Mouse (Mus musculus) intestine, postnatal 0 days (tissue): Measurements from ENCODE around the gene Pla1a. TPM values are rescaled to one million over a fixed set of nuclear protein-coding genes. Genes with fewer than 3 reads are reported as not detected.
"Not testable (repeated sequence)": the region's sequence is repeated elsewhere in the genome, so short reads cannot be mapped to it uniquely, and the experiment has no call there.

Experiments
- ATAC-seq: fragments of 200-750 bp; cut with Nextera tagmentation; 2 replicates; pipeline ENCODE4 v1.8.0; 2017; ENCODE audit warnings: mild to moderate bottlenecking, moderate TSS enrichment, moderate library complexity
- H3K27ac ChIP-seq: fragments of 300-500 bp; sonication (generic); 2 replicates; pipeline ENCODE4 v1.5.1; 2014; ENCODE audit warnings: mild to moderate bottlenecking, low read depth, low read length, moderate library complexity
- H3K27me3 ChIP-seq: fragments of 300-500 bp; sonication (generic); replicated peaks from 2 replicates; pipeline ENCODE4 v1.6.1; 2014; ENCODE audit warnings: low read length, mixed read lengths; ENCODE audit not compliant: control insufficient read depth, insufficient read depth
- H3K36me3 ChIP-seq: fragments of 300-500 bp; sonication (generic); 2 replicates; pipeline ENCODE4 v1.6.1; 2014; ENCODE audit warnings: mild to moderate bottlenecking, moderate library complexity; ENCODE audit not compliant: control insufficient read depth, insufficient read depth
- H3K4me1 ChIP-seq: fragments of 300-500 bp; sonication (generic); replicated peaks from 2 replicates; pipeline ENCODE4 v1.6.1; 2014; ENCODE audit warnings: antibody characterized with exemption, low read length, mixed read lengths; ENCODE audit not compliant: control insufficient read depth, insufficient read depth
- H3K4me2 ChIP-seq: fragments of 300-500 bp; sonication (generic); replicated peaks from 2 replicates; pipeline ENCODE4 v1.6.1; 2014; ENCODE audit warnings: low read depth, mild to moderate bottlenecking, moderate library complexity
- H3K4me3 ChIP-seq: fragments of 300-500 bp; sonication (generic); 2 replicates; pipeline ENCODE4 v1.5.1; 2014; ENCODE audit warnings: low read depth, low read length
- H3K9ac ChIP-seq: fragments of 300-500 bp; sonication (generic); 2 replicates; pipeline ENCODE4 v1.6.1; 2014; ENCODE audit warnings: mild to moderate bottlenecking, low read depth, low read length
- H3K9me3 ChIP-seq: fragments of 300-500 bp; sonication (generic); 2 replicates; pipeline ENCODE4 v1.6.1; 2016; ENCODE audit warnings: mixed run types; ENCODE audit not compliant: control insufficient read depth
- CTCF ChIP-seq: sonication (generic); IDR thresholded peaks from 2 replicates; pipeline ENCODE4 v1.5.1; 2016; ENCODE audit warnings: low read depth, mild to moderate bottlenecking, control low read depth, antibody characterized with exemption, moderate library complexity
- WGBS: fragments of 180-500 bp; shearing (Covaris S2); extraction: QIAGEN DNeasy Blood & Tissue Kit; methylation state at CpG from one replicate; pipeline ENCODE4 v1.1.7; 2014; 5-methylcytosine and 5-hydroxymethylcytosine counted together
- polyA plus RNA-seq: library from polyadenylated mRNA; unstranded; fragments of >200 nt; fragmentation: Nextera tagmentation; extraction: Ambion mirVana; gene quantifications from 2 replicates; pipeline ENCODE4 v1.2.1, GENCODE M21; 2015

The Pla1a gene
- polyA plus RNA-seq, result 1.6 and 1.8 TPM in 2 replicates

DNA sequence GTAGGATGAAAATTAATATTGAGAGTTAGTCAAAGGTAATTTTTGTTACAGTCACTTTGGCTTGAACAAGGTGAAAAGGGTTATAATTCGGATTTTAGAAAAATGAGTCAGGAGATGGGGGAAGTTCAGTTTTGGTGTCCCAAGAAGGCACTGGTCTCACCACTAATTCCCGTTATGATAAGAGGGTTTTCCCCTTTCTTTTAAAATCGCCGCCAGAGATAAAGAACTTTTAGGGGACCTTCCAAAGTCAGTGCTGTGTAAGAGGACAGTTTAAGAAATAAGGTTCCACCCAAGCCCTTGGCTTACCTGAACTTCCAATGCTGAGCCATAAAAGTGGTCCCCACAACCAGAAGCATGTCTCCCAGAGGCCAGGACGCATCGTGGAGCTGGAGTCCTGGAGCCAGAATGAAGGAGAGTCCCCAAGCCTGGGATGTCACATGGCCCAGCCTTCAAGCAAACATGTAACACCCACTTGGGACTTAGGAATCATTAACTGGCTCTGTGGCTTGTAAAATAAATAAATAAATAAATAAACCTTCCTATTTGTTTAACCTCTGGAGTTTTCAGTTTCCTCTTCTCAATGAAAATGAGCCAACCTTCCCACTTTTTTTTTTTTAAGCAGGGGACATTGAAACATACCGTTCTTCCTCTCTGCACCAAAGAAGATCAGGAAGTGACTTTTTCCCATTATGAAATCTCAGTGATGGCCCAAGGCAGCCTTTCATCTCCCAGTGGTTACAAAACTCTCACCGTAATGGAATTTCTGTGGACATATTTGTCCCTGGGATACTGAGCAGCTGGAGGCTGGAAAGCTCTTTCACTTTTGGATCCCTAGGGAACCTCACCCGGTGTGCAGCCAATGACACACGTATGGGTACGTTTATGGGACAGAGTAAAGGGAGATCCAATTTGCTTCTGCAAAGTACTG, at the start of gene Pla1a:
Pla1a (minus strand) TSS at position 648 of the 928 bp plus-strand sequence.
- Histone ChIP-seq H3K36me3 (no peaks in the 10 kb centered on the region), H3K9ac (no peak within 1 kb of the TSS), H3K4me3 (no peak within 1 kb of the TSS), H3K27me3 (no peaks in the 10 kb centered on the region), H3K4me1 (peaks cover 4% of the 10 kb centered on the region; the same call in 1 of the 2 replicates), H3K27ac (no peak within 1 kb of the TSS), H3K9me3 (no peaks in the 10 kb centered on the region), H3K4me2 (no peak within 1 kb of the TSS)
- no peak for TF ChIP-seq CTCF
- WGBS, result 59% methylated on average over 11 of the region's 11 CpGs
- ATAC-seq, result peak; percentile 47; the same call in 1 of the 2 replicates

DNA sequence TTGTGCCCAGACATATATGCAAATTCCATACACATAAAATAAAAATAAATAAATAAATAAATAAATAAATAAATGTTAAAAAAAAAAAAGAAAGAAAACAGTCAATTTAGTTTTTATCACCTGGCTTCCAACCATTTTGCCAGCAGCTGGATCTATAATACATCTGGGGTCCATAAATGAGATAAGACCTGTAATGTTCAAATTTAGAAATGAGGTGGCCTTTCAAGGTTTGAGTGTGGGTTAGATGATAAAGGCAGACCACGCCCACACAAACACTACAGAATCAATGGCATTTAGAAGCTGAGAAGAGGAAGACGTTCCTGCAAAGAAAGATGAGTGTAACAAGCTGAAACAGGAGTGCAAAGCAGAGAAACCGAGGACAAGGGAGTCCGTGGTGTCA, 48.4 kb upstream of the Pla1a start:
- H3K27ac ChIP-seq, result no peak overlapping the region
- ATAC-seq, result no peak
- no peak overlapping the region for H3K9ac ChIP-seq
- H3K4me2 ChIP-seq, result no peak overlapping the region
- WGBS, result 61% methylated on average over 4 of the region's 4 CpGs
- no peaks in the 10 kb centered on the region for H3K9me3 ChIP-seq
- no peaks in the 10 kb centered on the region for H3K36me3 ChIP-seq
- no peak overlapping the region for H3K4me3 ChIP-seq
- no peaks in the 10 kb centered on the region for H3K4me1 ChIP-seq
- no peaks in the 10 kb centered on the region; the same call in 1 of the 2 replicates for H3K27me3 ChIP-seq
- TF ChIP-seq CTCF, result no peak

DNA sequence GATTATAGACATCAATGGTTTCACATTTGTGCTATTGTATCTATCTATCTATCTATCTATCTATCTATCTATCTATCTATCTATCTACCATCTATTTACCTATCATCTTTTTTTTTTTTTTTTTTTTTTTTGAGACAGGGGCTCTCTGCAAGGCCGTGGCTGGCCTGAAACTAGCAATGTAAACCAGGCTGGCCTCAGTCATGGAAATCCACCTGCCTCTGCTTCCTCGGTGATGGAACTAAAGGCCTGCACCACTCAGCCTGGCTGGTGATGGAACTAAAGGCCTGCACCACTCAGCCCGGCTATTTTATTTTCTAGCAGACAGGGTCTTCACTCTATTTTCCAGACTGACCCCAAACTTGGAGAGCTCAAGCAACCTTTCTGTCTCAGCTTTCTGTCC, 45.4 kb upstream of the Pla1a start:
- no peak for TF ChIP-seq CTCF
- Histone ChIP-seq H3K9ac (no peak overlapping the region), H3K36me3 (no peaks in the 10 kb centered on the region), H3K27ac (no peak overlapping the region), H3K27me3 (no peaks in the 10 kb centered on the region; the same call in 1 of the 2 replicates), H3K4me3 (no peak overlapping the region), H3K4me2 (no peak overlapping the region), H3K4me1 (no peaks in the 10 kb centered on the region), H3K9me3 (no peaks in the 10 kb centered on the region)
- ATAC-seq, result no peak
- 95% methylated on average over 3 of the region's 3 CpGs for WGBS

DNA sequence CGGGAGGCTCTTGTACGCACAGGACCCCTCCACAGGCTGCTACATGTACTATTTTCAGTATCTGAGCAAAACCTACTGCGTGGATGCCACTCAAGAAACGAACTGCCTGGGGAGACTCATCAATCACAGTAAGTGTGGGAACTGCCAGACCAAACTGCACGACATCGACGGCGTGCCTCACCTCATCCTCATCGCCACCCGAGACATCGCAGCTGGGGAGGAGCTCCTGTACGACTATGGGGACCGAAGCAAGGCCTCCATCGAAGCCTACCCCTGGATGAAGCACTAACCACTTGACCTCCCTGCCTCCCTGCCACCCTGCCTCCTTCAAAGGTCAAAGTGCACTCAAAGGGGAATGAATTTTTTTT, 44.3 kb upstream of the Pla1a start:
- not testable (repeated sequence) for H3K4me1 ChIP-seq, H3K27ac ChIP-seq, ATAC-seq, H3K27me3 ChIP-seq, H3K36me3 ChIP-seq, H3K9me3 ChIP-seq
- Histone ChIP-seq H3K4me3 (peak overlapping the region; percentile 40), H3K4me2 (peak overlapping the region; percentile 79), H3K9ac (0 out of 2 replicates have a peak overlapping the region, but pooled peaks have one; percentile 2)
- 50% methylated on average over 14 of the region's 14 CpGs for WGBS

DNA sequence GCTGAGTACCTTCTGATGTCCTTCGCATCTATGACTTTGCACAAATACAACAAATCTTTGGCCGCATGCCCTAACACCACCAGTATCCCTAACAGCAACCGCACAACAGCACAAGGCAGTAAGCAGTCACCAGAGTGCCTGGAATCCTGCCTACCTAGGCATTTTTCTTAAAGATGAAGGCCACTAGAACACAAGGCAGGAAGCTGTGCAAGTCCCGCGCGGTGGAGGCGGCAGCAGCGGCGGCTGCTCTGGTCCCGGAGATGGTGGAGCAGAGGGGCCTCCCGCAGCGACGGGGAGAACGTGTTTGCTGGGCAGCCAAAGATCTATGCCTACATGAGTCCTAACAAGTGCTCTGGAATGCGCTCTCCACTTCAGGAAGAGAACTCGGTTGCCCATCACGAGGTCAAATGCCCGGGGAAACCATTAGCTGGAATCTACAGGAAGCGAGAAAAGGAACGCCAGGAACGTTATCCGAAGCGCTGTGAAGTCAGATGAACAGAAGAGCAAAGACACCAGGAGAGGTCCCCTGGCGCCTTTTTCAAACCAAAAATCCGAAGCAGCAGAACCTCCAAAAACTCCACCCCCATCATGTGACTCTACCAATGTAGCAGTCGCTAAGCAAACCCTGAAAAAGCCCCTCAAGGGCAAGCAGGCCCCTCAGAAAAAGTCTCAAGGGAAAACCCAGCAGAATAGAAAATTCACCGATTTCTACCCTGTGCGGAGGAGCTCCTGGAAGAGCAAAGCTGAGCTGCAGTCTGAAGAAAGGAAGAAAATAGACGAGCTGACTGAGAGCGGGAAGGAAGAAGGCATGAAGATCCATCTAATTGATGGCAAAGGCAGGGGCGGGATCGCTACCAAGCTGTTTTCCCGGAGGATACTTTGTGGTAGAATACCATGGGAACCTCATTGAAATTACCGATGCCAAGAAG, 43.6 kb upstream of the Pla1a start:
- Histone ChIP-seq H3K27me3 (no peaks in the 10 kb centered on the region), H3K4me2 (peak overlapping the region; percentile 79), H3K27ac (no peak overlapping the region), H3K36me3 (no peaks in the 10 kb centered on the region), H3K4me3 (peak overlapping the region; percentile 40), H3K4me1 (no peaks in the 10 kb centered on the region), H3K9ac (0 out of 2 replicates have a peak overlapping the region, but pooled peaks have one; percentile 31), H3K9me3 (no peaks in the 10 kb centered on the region)
- 9% methylated on average over 34 of the region's 34 CpGs for WGBS
- TF ChIP-seq CTCF, result no peak
- 0 out of 2 replicates have a peak, but pooled peaks have one; percentile 16 for ATAC-seq

DNA sequence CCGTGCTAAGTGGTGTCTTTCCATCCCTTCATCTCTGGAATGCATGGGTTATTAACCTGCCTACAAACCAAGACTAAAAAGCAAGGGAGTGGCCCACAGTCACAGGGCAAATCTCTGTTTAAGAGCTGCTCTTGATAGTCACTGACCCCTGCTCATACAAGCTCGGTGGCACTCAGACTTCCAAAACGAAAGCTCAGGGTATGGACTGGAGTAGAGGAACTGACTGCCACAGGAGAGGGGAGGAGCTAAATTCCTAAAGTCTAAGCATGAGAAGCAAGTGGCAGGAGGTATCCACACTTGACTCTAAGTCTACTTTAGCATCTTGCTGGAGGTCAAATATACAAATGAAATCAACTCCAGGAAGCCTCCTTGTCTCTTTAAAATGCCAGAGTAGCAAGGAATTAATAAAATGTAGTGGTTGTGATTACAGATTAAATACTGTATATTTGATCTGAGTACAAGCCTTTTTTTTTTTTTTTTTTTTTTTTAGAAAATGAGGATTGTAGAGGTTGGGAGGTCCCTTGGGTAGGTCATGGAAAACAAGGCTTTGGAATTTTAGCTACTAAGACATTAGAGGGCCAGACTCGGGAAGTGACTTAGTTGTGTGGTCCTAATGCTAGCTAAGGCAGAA, 42.9 kb upstream of the Pla1a start:
- Histone ChIP-seq H3K27me3 (no peaks in the 10 kb centered on the region), H3K9me3 (no peaks in the 10 kb centered on the region), H3K27ac (no peak overlapping the region), H3K4me2 (peak overlapping the region; percentile 79), H3K4me3 (no peak overlapping the region), H3K4me1 (no peaks in the 10 kb centered on the region), H3K9ac (no peak overlapping the region), H3K36me3 (no peaks in the 10 kb centered on the region)
- ATAC-seq, result no peak
- no peak for TF ChIP-seq CTCF
- WGBS, result 52% methylated on average over 4 of the region's 4 CpGs
